Mouse (Mus musculus) small intestine, adult 2 months (tissue): Measurements from ENCODE around the gene Fam89b. TPM values are rescaled to one million over a fixed set of nuclear protein-coding genes. Genes with fewer than 3 reads are reported as not detected.

Source experiments
- H3K27ac ChIP-seq: fragments of 200-500 bp; 2 replicates; pipeline ENCODE4 v1.5.1; 2012; ENCODE audit warnings: low read depth, low read length, control low read depth, inconsistent platforms; ENCODE audit not compliant: insufficient read depth
- H3K27me3 ChIP-seq: fragments of 200-500 bp; 2 replicates; pipeline ENCODE4 v1.6.1; 2012; ENCODE audit warnings: mild to moderate bottlenecking, moderate library complexity, low read length, inconsistent platforms; ENCODE audit not compliant: control insufficient read depth, insufficient read depth
- H3K36me3 ChIP-seq: fragments of 200-500 bp; 2 replicates; pipeline ENCODE4 v1.6.1; 2012; ENCODE audit warnings: mild to moderate bottlenecking, low read length, control low read depth, inconsistent platforms; ENCODE audit not compliant: control insufficient read depth, insufficient read depth
- H3K4me1 ChIP-seq: fragments of 200-500 bp; 2 replicates; pipeline ENCODE4 v1.6.1; 2012; ENCODE audit warnings: low read length, inconsistent platforms, mixed read lengths; ENCODE audit not compliant: control insufficient read depth, insufficient read depth, insufficient read length
- H3K4me3 ChIP-seq: fragments of 200-500 bp; 2 replicates; pipeline ENCODE4 v1.5.1; 2012; ENCODE audit warnings: low read depth, mild to moderate bottlenecking, control low read depth, inconsistent platforms, low read length, moderate library complexity
- CTCF ChIP-seq: fragments of 200-500 bp; IDR thresholded peaks from 2 replicates; pipeline ENCODE4 v1.5.1; 2012; ENCODE audit warnings: low read depth, mild to moderate bottlenecking, control low read depth, inconsistent platforms, low read length, moderate library complexity, mixed read lengths; ENCODE audit not compliant: insufficient replicate concordance, insufficient read length; ENCODE audit errors: extremely low read depth
- POLR2A ChIP-seq: fragments of 200-500 bp; IDR thresholded peaks from 2 replicates; pipeline ENCODE4 v1.6.1; 2012; ENCODE audit warnings: low read depth, mild to moderate bottlenecking, control low read depth, inconsistent platforms, low read length, moderate library complexity
- WGBS: fragments of 180-500 bp; shearing (Covaris S2); methylation state at CpG from one replicate; pipeline ENCODE4 v1.1.7; 2018; 5-methylcytosine and 5-hydroxymethylcytosine counted together
- polyA plus RNA-seq: library from polyadenylated mRNA; depleted of rRNA; stranded (reverse); fragments of >200 nt; gene quantifications from 2 replicates; pipeline ENCODE4 v1.2.3, GENCODE M21; 2012

Gene Fam89b
- polyA plus RNA-seq, 1 experiment: 126 TPM

- Histone ChIP-seq H3K27ac (no peak overlapping the region), H3K36me3 (no peaks in the 10 kb centered on the region), H3K4me1 (peaks cover 11% of the 10 kb centered on the region), H3K27me3 (no peaks in the 10 kb centered on the region), H3K4me3 (no peak overlapping the region)
- WGBS: 68% methylated on average over 9 of the region's 9 CpGs
- TF ChIP-seq CTCF: no peak
- TF ChIP-seq POLR2A: no peak
These were observed 4.9 kb upstream of the Fam89b start for GRCm38 (mm10) chr19:5734325-5734724.

GRCm38 (mm10) chr19:5731264-5731978 lies 2.0 kb upstream of the Fam89b start:
- peak overlapping the region; percentile 87 for H3K4me3 ChIP-seq
- under 1% methylated on average over 47 of the region's 47 CpGs for WGBS
- no peaks in the 10 kb centered on the region for H3K27me3 ChIP-seq
- H3K4me1 ChIP-seq: peaks cover 28% of the 10 kb centered on the region
- H3K36me3 ChIP-seq: no peaks in the 10 kb centered on the region
- no peak overlapping the region for H3K27ac ChIP-seq
- no peak for TF ChIP-seq CTCF
- 0 out of 2 replicates have a peak, but pooled peaks have one; percentile 43 for TF ChIP-seq POLR2A

GRCm38 (mm10) chr19:5730314-5731186 lies 1.1 kb upstream of the Fam89b start:
- WGBS: 74% methylated on average over 29 of the region's 29 CpGs
- Histone ChIP-seq H3K4me1 (peaks cover 30% of the 10 kb centered on the region), H3K4me3 (peak overlapping the region; percentile 87), H3K27ac (no peak overlapping the region), H3K36me3 (no peaks in the 10 kb centered on the region), H3K27me3 (no peaks in the 10 kb centered on the region)
- TF ChIP-seq POLR2A (no peak), CTCF (no peak)

- Histone ChIP-seq H3K4me1 (peaks cover 39% of the 10 kb centered on the region), H3K4me3 (peak overlapping the region; percentile 89), H3K27me3 (no peaks in the 10 kb centered on the region), H3K36me3 (no peaks in the 10 kb centered on the region), H3K27ac (peak overlapping the region; percentile 15; the same call in 1 of the 2 replicates)
- no peak for TF ChIP-seq POLR2A
- no peak for TF ChIP-seq CTCF
- 7% methylated on average over 37 of the region's 37 CpGs for WGBS
These were observed 616 bp downstream of the Fam89b start for GRCm38 (mm10) chr19:5728631-5729443.

GRCm38 (mm10) chr19:5727701-5728100 lies 1.8 kb downstream of the Fam89b start:
- H3K27ac ChIP-seq: peak overlapping the region; percentile 82
- H3K27me3 ChIP-seq: no peaks in the 10 kb centered on the region
- H3K36me3 ChIP-seq: no peaks in the 10 kb centered on the region
- H3K4me1 ChIP-seq: peaks cover 43% of the 10 kb centered on the region
- 6% methylated on average over 14 of the region's 14 CpGs for whole genome bisulfite sequencing
- no peak for TF ChIP-seq POLR2A
- TF ChIP-seq CTCF: peak; percentile 98
- H3K4me3 ChIP-seq: peak overlapping the region; percentile 46

GRCm38 (mm10) chr19:5726961-5727578 lies 2.4 kb downstream of the Fam89b start:
- H3K4me3 ChIP-seq: peak overlapping the region; percentile 46
- 49% methylated on average over 15 of the region's 15 CpGs for WGBS
- H3K27me3 ChIP-seq: no peaks in the 10 kb centered on the region
- TF ChIP-seq POLR2A (no peak), CTCF (no peak)
- H3K36me3 ChIP-seq: peaks cover 5% of the 10 kb centered on the region
- peak overlapping the region; percentile 82 for H3K27ac ChIP-seq
- H3K4me1 ChIP-seq: peaks cover 47% of the 10 kb centered on the region
